Mouse (Mus musculus) layer of hippocampus, adult 9-11 months (tissue): Measurements from ENCODE around the gene BC005537.
"Not testable (repeated sequence)": the region's sequence is repeated elsewhere in the genome, so short reads cannot be mapped to it uniquely, and the experiment has no call there.

ENCODE experiments used
- DNase-seq: peaks from one replicate; pipeline ENCODE4 v3.0.0; 2022

BC005537 gene

GRCm38 (mm10) chr13:24800674-24801307, 666 bp upstream of the BC005537 start:
- peak; percentile 98 for DNase-seq

DNA sequence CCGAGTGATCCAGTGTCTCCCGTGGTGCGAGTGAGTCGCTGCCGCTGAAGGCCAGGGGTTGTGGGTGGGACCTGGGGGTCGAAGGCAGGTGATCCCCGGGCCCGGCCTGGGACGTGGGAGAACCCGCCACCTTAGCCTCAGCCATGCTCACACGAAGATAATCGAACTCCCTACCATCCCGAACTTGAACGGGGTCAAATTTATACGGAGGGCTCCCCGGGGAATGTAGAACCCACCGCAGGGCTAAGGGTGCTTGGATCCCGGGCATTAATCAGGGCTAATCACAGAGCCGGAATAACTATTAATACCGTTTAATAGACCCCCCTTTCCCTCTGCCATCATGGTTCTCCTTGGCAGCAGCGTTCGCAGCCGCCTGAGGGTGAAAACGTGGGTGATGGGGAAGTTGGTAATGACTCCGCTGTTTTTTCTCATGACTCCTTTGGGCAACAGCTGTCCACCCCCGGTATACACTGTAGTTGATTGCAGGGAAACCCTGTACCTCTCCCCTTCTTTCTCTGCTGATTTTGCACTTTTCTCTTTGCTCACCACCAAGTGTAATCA, 754 bp downstream of the BC005537 start:
- peak; percentile 38 for DNase-seq

- no peak for DNase-seq
Measured at GRCm38 (mm10) chr13:24803196-24803595, 1.7 kb downstream of the BC005537 start.

DNA sequence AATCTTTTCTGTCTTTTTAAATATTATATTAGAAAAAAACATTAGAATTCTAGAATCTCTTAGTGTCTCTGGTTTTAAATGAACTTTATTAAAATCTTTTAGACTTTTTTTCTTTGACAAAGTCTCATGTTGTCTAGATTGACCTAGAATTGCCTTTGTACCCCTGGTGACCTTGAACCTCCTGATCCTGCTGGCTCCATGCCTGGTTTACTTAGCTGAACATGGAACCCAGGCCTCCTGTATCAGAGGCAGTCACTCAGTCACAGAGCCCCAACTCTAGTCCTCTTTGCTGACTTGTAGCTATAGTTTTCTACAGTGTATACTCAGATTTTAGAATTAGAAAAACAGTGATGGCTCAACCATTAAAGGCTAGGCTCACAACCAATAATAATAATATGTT, 4.6 kb downstream of the BC005537 start:
- no peak for DNase-seq

GRCm38 (mm10) chr13:24812521-24812920, 11.1 kb downstream of the BC005537 start:
- DNase-seq, result no peak

DNA sequence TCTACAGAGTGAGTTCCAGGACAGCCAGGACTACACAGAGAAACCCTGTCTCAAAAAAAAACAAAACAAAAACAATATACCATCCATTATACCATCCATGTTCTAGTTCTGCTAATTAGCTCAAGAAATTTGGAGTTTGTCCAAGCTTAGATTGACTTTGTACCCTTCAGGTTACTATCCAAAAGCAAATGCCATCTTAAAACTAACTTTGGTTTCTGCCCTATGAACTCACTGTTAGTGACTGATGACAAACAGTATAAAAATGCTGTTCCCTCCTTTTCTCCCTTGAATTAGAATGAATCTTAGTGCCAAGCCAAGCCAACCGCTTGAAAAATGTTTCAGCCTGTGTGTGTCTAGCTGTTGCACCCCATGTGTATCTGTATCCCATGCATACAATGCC, 13.2 kb downstream of the BC005537 start:
- no peak for DNase-seq

GRCm38 (mm10) chr13:24816125-24817092, 15.0 kb downstream of the BC005537 start:
- no peak for DNase-seq

DNA sequence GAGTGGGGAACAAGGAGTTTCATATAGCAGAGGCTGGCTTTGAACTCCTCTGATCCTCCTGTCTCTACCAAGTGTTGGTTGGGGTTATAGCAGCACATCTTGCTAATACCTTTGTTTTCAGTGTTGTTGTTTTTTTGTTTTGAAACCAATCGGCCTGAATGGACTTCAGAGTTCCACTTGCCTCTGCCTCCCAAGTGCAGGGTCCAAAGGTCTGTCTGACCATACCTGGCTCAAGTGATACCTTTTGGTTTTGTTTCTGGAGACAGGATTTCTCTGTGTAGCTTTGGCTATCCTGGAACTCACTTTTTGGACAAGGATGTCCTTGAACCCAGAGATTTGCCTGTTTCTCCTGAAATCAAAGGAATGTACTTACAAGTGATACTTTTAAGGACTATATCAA, 18.5 kb downstream of the BC005537 start:
- no peak for DNase-seq

- DNase-seq, result peak; percentile 80
Measured at GRCm38 (mm10) chr13:24822663-24823343, 21.3 kb downstream of the BC005537 start.

- no peak for DNase-seq
Measured at GRCm38 (mm10) chr13:24824647-24825046, 23.2 kb downstream of the BC005537 start.

DNA sequence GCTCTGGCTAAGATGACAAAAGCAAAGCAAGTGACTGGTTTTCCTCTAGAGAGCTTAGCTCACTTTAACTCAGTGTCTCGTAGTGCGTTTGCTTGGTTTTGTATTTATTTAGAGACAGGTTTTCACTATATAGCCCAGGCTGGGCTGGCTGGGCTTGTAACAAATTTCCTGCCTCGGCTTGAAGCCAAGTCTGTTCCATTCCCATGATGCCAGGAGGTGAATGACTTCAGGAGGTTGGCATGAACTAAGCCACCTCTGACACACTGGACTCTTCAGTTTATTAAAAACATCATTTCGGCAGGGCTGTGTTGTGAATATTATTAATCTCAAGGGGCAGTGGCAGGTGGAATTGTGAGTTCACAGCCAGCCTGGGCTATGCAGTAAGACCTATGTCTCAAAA, 24.1 kb downstream of the BC005537 start:
- no peak for DNase-seq

- no peak for DNase-seq
Measured at GRCm38 (mm10) chr13:24826116-24826515, 24.7 kb downstream of the BC005537 start.

- DNase-seq, result no peak
Measured at GRCm38 (mm10) chr13:24830756-24831352, 29.4 kb downstream of the BC005537 start.

DNA sequence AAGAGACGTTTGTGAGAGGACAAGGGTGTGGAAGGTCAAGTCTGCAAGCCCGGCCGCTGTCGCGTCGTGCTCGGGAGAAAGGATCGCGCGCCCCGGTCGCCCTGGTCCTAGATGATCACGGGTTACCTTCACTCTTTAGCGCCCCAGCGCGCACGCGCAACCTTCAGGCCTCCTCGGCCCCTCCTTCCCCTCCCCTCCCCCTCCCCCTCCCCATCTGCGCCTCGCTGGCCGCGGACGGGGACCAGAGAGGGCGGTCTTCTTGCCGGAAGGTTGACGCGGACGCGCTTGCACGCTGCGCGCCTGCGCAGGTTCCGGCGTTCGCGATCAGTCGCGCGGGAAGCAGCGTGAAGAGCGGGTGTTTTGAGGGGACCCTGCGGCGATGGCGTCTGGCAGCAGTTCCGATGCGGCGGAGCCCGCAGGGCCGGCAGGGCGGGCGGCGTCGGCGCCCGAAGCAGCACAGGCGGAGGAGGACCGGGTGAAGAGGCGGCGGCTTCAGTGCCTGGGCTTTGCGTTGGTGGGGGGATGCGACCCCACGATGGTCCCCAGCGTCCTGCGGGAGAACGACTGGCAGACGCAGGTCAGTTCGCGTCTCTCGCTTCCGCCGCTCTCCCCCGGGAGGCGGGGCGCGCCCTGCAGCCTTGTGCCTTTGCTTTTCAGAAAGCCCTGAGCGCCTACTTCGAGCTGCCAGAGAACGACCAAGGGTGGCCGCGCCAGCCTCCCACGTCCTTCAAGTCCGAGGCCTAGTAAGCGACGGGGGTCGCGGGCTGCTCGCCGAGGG, 30.1 kb downstream of the BC005537 start, which contains the start of the genes Acot13 and Tdp2:
Gene Acot13 (minus strand): TSS at position 188 of the 778 bp plus-strand sequence.
Gene Tdp2 (plus strand): TSS at position 327 of the 778 bp plus-strand sequence.
- peak; percentile 94 for DNase-seq

GRCm38 (mm10) chr13:24832131-24832810, 30.8 kb downstream of the BC005537 start:
- DNase-seq, result no peak

GRCm38 (mm10) chr13:24832811-24833155, 31.3 kb downstream of the BC005537 start:
- DNase-seq, result no peak

DNA sequence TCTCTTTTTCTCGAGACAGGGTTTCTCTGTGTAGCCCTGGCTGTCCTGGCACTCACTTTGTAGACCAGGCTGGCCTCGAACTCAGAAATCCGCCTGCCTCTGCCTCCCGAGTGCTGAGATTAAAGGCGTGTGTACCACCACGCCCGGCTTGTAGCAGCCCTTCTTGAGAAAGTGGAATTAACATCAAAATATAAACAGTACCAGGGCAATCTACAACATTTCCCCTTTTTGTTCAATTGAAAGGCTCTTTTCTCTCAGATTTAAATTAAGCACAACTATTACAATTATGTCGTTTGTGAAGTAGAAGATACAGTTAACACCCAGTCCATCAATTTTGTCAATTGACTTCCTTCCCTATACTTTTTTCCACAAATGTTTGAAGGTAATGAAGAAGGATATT, 36.3 kb downstream of the BC005537 start:
- DNase-seq, result not testable (repeated sequence)

DNA sequence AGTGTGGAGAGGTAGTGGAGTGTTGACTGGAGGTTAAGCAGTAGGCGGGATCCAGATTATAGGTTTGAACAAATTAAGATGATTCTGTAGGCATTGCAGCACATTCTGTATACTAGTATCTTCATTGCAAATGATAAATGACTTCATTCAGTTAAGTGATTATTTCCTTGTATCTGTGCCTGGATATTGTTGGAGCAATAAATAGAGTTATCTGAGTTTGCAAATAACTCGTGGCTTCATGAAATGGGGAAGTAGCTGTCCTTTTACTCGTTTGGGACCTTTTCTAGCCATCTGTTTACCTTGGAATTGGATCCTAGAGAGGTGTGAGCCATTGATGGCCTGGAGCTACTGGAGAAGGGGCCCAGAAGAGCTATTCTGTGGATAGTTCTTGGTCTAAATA, 38.4 kb downstream of the BC005537 start:
- no peak for DNase-seq

DNA sequence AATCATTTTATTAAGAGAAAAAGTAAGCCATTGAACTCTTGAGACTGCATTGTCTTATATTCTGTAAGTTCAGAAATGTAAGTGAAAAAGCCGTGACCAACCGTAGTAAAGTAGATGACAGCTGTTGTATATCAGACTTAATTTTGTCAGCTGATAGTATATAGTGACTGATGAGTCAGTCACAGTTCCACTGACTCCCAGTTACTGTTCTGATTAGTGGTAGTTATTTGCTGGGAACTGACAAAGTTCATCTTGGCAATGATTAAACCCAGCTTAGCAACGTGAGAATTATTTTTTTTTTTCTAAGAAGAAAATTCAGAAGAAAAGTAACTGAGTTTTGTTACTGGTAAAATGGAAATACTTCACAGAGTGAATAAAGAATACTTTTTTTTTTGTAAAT, 40.2 kb downstream of the BC005537 start:
- no peak for DNase-seq

DNA sequence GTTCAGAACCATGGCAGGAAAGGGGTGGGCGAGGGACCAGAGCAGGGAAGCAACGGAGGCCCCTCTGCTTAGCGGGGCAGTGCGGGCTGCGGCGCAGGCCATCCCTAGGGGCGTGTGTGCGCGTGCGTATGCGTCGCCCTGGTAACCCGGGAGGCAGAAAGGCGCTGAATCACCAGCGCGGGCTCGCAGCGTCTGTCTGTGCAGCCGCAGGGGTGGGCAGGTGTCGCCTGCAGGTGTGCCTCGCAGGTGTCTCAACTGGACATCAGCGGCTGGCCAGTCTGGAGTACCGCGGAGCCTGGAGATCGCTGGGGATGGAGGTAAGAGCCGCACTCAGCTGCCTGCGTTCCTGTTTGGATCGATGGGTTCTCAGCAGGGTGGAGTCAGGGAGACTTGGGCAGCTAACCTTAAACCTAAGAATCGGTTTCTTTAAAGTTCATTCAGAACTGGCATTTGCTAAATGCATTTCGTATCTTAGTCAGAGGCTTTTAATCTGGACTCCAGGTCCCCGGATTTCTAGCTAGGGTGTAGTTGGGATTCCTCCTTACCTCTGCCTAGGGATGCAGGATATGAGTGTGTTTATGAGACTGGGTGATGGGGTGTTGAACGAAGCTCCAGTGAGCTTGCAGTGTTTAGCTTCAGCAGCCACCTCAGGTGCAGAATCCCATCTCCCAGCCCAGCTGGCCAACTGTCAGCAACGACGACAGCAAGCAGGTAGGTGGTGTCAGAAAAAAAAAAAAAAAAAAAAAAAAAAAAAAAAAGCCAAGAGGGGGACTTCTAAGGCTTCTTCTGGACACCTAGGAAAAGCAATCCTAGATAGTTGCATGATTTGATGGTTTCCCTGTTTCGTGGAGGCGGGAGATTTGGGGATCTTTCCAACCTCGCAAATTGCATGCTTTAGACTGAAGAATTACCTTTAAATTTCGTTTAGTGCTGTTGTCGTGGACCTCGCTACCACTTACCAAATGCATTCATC, 43.8 kb downstream of the BC005537 start, which contains the start of gene D130043K22Rik:
Gene D130043K22Rik (plus strand): TSS at position 153 of the 973 bp plus-strand sequence.
- DNase-seq, result peak; percentile 51
